Mouse (Mus musculus) gastrocnemius, adult 2 months (tissue): ENCODE measurements at regions not wholly inside any gene's neighbourhood (a gene's known extent, or its start where the extent isn't known, plus 50 kb on each side); places are given as distances from the start of the nearest gene placed in this dataset.

Experiments
- DNase-seq: peaks from one replicate; pipeline ENCODE4 v3.0.0; 2022
- H3K27ac ChIP-seq: fragments of 200-600 bp; 2 replicates; pipeline ENCODE4 v1.8.1; 2022; ENCODE audit warnings: mild to moderate bottlenecking
- H3K4me3 ChIP-seq: fragments of 200-600 bp; 2 replicates; pipeline ENCODE4 v1.8.1; 2022; ENCODE audit warnings: mild to moderate bottlenecking, moderate library complexity
- CTCF ChIP-seq: fragments of 200-600 bp; IDR thresholded peaks from 2 replicates; pipeline ENCODE4 v1.8.1; 2022; ENCODE audit warnings: antibody characterized with exemption, mild to moderate bottlenecking, moderate library complexity
- intact Hi-C: fragments of 180-260 bp; cut with DNase I; formaldehyde crosslinking; loops from one replicate; pipeline ENCODE4 v1.15.1; 2025

- H3K4me3 ChIP-seq: no peak overlapping the region
- DNase-seq: no peak
- intact Hi-C loops: no loop called here
- no peak overlapping the region for H3K27ac ChIP-seq
- no peak for TF ChIP-seq CTCF
Measured at GRCm38 (mm10) chr8:26526474-26527185, 407.3 kb downstream of the Gm45692 start.

GRCm38 (mm10) chr8:26527186-26527580, 407.8 kb downstream of the Gm45692 start:
- no peak for TF ChIP-seq CTCF
- intact Hi-C loops: no loop called here
- no peak overlapping the region for H3K4me3 ChIP-seq
- no peak for DNase-seq
- no peak overlapping the region for H3K27ac ChIP-seq

GRCm38 (mm10) chr8:26529921-26530320, 410.6 kb downstream of the Gm45692 start:
- no peak overlapping the region for H3K4me3 ChIP-seq
- no peak overlapping the region for H3K27ac ChIP-seq
- intact Hi-C loops: no loop called here
- DNase-seq: no peak
- no peak for TF ChIP-seq CTCF

- H3K4me3 ChIP-seq: no peak overlapping the region
- no peak overlapping the region for H3K27ac ChIP-seq
- TF ChIP-seq CTCF: no peak
- no peak for DNase-seq
- intact Hi-C loops: no loop called here
Measured at GRCm38 (mm10) chr8:26533444-26534421, 414.4 kb downstream of the Gm45692 start.

- no peak for DNase-seq
- intact Hi-C loops: no loop called here
- H3K4me3 ChIP-seq: no peak overlapping the region
- no peak overlapping the region for H3K27ac ChIP-seq
- no peak for TF ChIP-seq CTCF
Measured at GRCm38 (mm10) chr8:26535816-26536215, 416.5 kb downstream of the Gm45692 start.

- H3K4me3 ChIP-seq: no peak overlapping the region
- intact Hi-C loops: no loop called here
Measured at GRCm38 (mm10) chr8:26553691-26554090, 423.4 kb upstream of the Zfp703 start.

GRCm38 (mm10) chr8:26559196-26559595, 417.9 kb upstream of the Zfp703 start:
- TF ChIP-seq CTCF: no peak
- Histone ChIP-seq H3K4me3 (peak overlapping the region; percentile 63), H3K27ac (peak overlapping the region; percentile 80)
- intact Hi-C loops: loop anchor here (5.0 kb wide), 1 partner anchor 68 kb away; no protein-coding TSS in a partner anchor
- peak; percentile 88 for DNase-seq

More at GRCm38 (mm10) chr8:26553691-26554090, 423.4 kb upstream of the Zfp703 start:
- DNase-seq: no peak
- no peak overlapping the region for H3K27ac ChIP-seq
- no peak for TF ChIP-seq CTCF

GRCm38 (mm10) chr8:26563151-26563550, 414.0 kb upstream of the Zfp703 start:
- intact Hi-C loops: loop anchor here (5.0 kb wide), 1 partner anchor 414 kb away; the partner anchor contains the start of gene Zfp703
- Histone ChIP-seq H3K27ac (no peak overlapping the region), H3K4me3 (no peak overlapping the region)
- no peak for DNase-seq
- TF ChIP-seq CTCF: no peak

- DNase-seq: no peak
- no peak for TF ChIP-seq CTCF
- intact Hi-C loops: loop anchor here (5.0 kb wide), 1 partner anchor 413 kb away; the partner anchor contains the start of gene Zfp703
Measured at GRCm38 (mm10) chr8:26564254-26564653, 412.9 kb upstream of the Zfp703 start.

GRCm38 (mm10) chr8:26568423-26569060, 408.6 kb upstream of the Zfp703 start:
- Histone ChIP-seq H3K4me3 (no peak overlapping the region), H3K27ac (no peak overlapping the region)
- intact Hi-C loops: no loop called here
- DNase-seq: no peak
- TF ChIP-seq CTCF: no peak

More at GRCm38 (mm10) chr8:26564254-26564653, 412.9 kb upstream of the Zfp703 start:
- H3K4me3 ChIP-seq: no peak overlapping the region
- no peak overlapping the region for H3K27ac ChIP-seq

- TF ChIP-seq CTCF: no peak
- Histone ChIP-seq H3K27ac (no peak overlapping the region), H3K4me3 (no peak overlapping the region)
- no peak for DNase-seq
- intact Hi-C loops: no loop called here
Measured at GRCm38 (mm10) chr8:26588841-26589240, 388.3 kb upstream of the Zfp703 start.

GRCm38 (mm10) chr8:26590591-26591212, 386.4 kb upstream of the Zfp703 start:
- H3K4me3 ChIP-seq: no peak overlapping the region
- intact Hi-C loops: no loop called here
- no peak overlapping the region for H3K27ac ChIP-seq
- no peak for DNase-seq
- TF ChIP-seq CTCF: no peak
